Mouse (Mus musculus) ES-Bruce4 (cell line): Measurements from ENCODE around the gene Snx15.

Source experiments
- CTCF ChIP-seq: IDR thresholded peaks from one replicate; pipeline ENCODE4 v1.8.1; 2011; ENCODE audit warnings: low read depth, low read length
- EP300 ChIP-seq: IDR thresholded peaks from 2 replicates; pipeline ENCODE4 v1.6.1; 2011; ENCODE audit warnings: low read depth, low read length; ENCODE audit not compliant: insufficient read depth

GRCm38 (mm10) chr19:6117986-6118676 lies 10.0 kb downstream of the Snx15 start, which contains the start of gene Sac3d1:
- no peak for TF ChIP-seq CTCF
- TF ChIP-seq EP300 = no peak
